Mouse (Mus musculus): ENCODE data around the gene Cited2.

DNA sequence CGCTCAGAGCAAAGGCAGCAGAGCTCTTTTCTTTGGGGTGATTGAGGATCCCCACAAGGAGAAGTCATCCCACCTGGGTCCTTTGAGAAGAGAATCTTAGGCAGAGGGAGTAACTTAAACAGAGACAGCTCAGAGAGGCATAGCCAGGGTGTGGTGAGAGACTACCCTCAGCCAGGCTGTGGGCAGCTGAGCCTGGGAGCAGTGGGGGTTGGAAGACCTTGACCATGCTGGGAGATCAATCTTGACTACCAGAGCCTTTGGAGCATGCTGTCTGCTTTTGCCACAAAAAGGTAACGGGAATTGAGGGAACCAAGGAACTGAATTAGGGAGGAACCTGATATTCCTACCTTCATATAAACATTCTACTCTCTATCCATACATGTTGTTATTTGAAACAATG is 48.1 kb upstream of the Cited2 start:
- no peak for TF ChIP-seq CTCF (IDR thresholded peaks at IDR 0.05; ENCODE audit: borderline replicate concordance, extremely low read depth, insufficient read depth, insufficient read length)
- TF ChIP-seq POLR2A (IDR thresholded peaks at IDR 0.05; ENCODE audit: borderline replicate concordance, extremely low read depth, insufficient read depth, insufficient read length, poor library complexity, severe bottlenecking) = no peak

Data from brain, embryonic 14.5 days (tissue).